Mouse (Mus musculus): ENCODE measurements around the gene Cdsn.

DNA sequence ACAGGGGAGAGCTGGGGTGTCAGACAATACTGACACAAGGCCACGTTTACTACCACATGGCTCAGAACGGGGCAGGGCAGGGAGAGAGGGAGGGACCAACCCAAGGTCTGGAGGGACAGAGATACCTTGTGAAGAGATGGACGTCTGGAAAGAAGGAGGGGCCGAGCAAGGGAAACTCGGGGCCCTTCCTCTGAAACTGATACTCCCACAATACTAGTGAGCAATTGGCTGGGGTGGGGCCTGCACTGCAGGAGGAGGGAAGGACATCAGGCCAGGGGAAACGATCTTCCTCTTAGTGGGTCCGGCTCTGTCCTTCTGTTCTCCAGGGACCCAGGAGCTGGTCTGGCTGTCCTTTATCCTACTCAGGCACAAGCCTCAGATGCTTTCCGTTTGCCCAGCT is 1.1 kb upstream of the Cdsn start:
- no peak for TF ChIP-seq CTCF (IDR thresholded peaks at IDR 0.05; ENCODE audit: low read depth)
- no peak for TF ChIP-seq EP300 (IDR thresholded peaks at IDR 0.05; ENCODE audit: low read depth)

Data from liver, postnatal 0 days (tissue).